Mouse (Mus musculus): ENCODE measurements around the gene Tspyl3.

- TF ChIP-seq CTCF (IDR thresholded peaks at IDR 0.05; ENCODE audit: extremely low read depth, insufficient read depth, insufficient read length, insufficient replicate concordance) (no peak), POLR2A (IDR thresholded peaks at IDR 0.05; ENCODE audit: low read depth, low read length) (no peak)
These were observed 12.7 kb upstream of the Tspyl3 start for GRCm38 (mm10) chr2:153237891-153238290.

All from spleen, adult 2 months (tissue).